Mouse (Mus musculus) embryonic fibroblast, embryonic 13.5 days (primary cell): Measurements from ENCODE around the gene Trip11.

ENCODE experiments used
- CTCF ChIP-seq: IDR thresholded peaks from 2 replicates; pipeline ENCODE4 v1.5.1; 2011; ENCODE audit warnings: mild to moderate bottlenecking, control low read depth, low read length, moderate library complexity, borderline replicate concordance; ENCODE audit not compliant: insufficient read depth
- POLR2A ChIP-seq: IDR thresholded peaks from 2 replicates; pipeline ENCODE4 v1.6.1; 2011; ENCODE audit warnings: low read depth, mild to moderate bottlenecking, control low read depth, low read length, moderate library complexity

- TF ChIP-seq POLR2A, result no peak
- no peak for TF ChIP-seq CTCF
These were observed 81.8 kb downstream of the Trip11 start for GRCm38 (mm10) chr12:101831221-101831620.
